Mouse (Mus musculus) cortical plate, adult 2 months (tissue): ENCODE data around the gene Smc3. TPM values are rescaled to one million over a fixed set of nuclear protein-coding genes. Genes with fewer than 3 reads are reported as not detected.

Experiments used
- H3K27ac ChIP-seq: fragments of 200-500 bp; 2 replicates; pipeline ENCODE4 v1.5.1; 2012; ENCODE audit warnings: low read length, control low read depth, inconsistent platforms; ENCODE audit not compliant: insufficient read depth
- H3K4me1 ChIP-seq: fragments of 200-500 bp; 2 replicates; pipeline ENCODE4 v1.6.1; 2011; ENCODE audit warnings: low read length; ENCODE audit not compliant: control insufficient read depth, insufficient read depth
- H3K4me3 ChIP-seq: fragments of 200-500 bp; 2 replicates; pipeline ENCODE4 v1.5.1; 2011; ENCODE audit warnings: mild to moderate bottlenecking, low read length, control low read depth; ENCODE audit not compliant: insufficient read depth
- CTCF ChIP-seq: fragments of 200-500 bp; IDR thresholded peaks from 2 replicates; pipeline ENCODE4 v1.5.1; 2011; ENCODE audit warnings: mild to moderate bottlenecking, control low read depth, low read length; ENCODE audit not compliant: insufficient read depth; ENCODE audit errors: extremely low read depth
- POLR2A ChIP-seq: fragments of 200-500 bp; IDR thresholded peaks from 2 replicates; pipeline ENCODE4 v1.6.1; 2011; ENCODE audit warnings: mild to moderate bottlenecking, low read length, control low read depth; ENCODE audit not compliant: insufficient read depth; ENCODE audit errors: extremely low read depth
- polyA plus RNA-seq: library from polyadenylated mRNA; depleted of rRNA; stranded (reverse); fragments of >200 nt; gene quantifications from 2 replicates; pipeline ENCODE4 v1.2.3, GENCODE M21; 2012

Gene Smc3
- polyA plus RNA-seq, 1 experiment = 21.6 TPM

DNA sequence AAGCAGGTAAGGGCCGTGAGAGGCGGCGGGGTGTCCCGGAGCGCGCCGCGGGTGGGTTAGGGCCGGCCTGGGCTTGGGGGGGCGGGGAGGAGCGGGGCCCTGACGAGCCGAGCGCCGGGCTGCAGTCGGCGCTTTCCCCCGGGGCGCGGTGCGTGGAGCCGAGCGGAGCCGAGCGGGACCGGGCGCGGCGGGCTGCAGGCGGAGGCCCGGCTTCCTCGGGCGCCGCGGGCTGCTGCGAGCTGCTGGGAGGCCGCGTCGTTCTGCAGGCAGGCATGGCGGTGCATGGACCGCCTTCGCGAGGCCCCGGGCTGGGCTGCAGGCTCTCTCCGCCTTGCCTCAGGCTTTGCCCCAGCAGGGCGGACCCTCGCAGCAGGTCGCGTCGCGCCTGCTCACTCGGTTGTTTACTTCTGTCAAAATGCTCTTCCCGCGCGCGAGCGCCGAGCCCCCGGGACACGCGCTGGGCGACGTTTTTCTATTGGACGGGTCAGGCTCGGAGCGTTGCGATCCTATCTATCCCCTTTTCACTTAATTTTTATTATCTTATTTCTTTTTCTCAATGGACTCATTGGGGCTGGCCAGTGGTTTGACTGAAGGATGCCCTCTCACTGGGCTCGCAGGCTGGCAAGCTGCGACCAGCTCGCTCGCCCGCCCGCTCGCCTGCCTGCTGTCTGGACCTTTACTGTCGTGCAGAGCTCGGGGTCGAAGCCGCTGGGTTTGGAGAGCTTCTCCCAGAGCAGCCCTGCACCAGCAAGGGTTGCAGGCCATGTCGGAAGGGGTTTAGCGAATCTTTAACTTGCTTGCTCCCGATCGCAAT, 558 bp downstream of the Smc3 start:
- TF ChIP-seq CTCF (no peak), POLR2A (no peak)

DNA sequence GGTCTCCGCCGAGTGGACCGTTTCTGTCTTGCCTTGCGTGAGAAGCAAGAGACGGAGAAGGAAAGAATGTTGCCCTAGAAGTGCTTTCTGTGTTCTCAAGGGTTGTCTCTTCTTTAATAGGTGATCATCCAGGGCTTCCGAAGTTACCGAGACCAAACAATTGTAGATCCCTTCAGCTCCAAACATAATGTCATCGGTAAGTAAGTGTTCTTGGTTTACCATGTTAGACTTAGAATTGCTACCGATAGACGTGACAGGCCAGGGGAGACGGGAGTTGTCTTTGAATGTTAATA, 1.1 kb downstream of the Smc3 start:
- peak overlapping the region; percentile 75 for H3K4me3 ChIP-seq
- H3K27ac ChIP-seq = no peak overlapping the region
- TF ChIP-seq POLR2A (no peak), CTCF (no peak)
- H3K4me1 ChIP-seq = peaks cover 3% of the 10 kb centered on the region; the same call in 1 of the 2 replicates

More for the DNA sequence above, 558 bp downstream of the Smc3 start:
- H3K4me1 ChIP-seq = peaks cover 3% of the 10 kb centered on the region; the same call in 1 of the 2 replicates
- H3K4me3 ChIP-seq = peak overlapping the region; percentile 75
- peak overlapping the region; percentile 87; the same call in 1 of the 2 replicates for H3K27ac ChIP-seq

DNA sequence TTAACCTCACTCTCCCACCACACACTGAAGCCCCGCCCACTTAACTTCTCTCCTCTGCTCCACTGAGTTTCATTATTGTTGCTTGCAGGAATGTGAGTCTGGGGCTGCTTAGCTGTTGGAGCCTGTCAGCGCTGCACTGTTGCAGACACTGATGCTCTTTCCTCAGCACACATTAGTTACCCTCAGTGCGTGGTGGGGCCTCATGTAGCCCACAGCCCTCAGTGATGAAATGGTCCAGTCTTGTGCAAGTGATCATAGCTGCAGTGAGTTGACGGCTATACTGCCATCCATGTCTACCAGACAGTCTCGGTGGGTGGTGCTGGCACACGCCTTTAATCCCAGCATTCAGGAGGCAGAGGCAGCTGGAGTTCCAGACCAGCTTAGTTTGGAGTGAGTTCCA, 8.7 kb downstream of the Smc3 start:
- no peak overlapping the region for H3K27ac ChIP-seq
- TF ChIP-seq CTCF (no peak), POLR2A (no peak)
- H3K4me1 ChIP-seq = peaks cover 3% of the 10 kb centered on the region
- no peak overlapping the region for H3K4me3 ChIP-seq

DNA sequence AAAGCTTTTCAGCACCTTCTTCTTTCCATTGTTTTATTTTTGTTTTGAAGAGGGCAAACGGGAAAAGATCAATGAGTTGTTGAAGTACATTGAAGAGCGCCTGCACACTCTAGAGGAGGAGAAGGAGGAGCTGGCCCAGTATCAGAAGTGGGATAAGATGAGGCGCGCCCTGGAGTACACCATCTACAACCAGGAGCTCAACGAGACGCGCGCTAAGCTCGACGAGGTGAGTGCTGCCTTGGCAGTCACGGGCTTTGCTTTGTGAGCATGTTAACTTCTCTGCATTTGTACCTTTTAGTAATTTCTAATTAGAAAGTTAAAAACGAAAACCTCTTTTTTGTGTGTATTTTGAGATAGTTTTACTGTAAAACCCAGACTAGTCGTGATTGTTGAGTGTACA, 21.5 kb downstream of the Smc3 start:
- Histone ChIP-seq H3K4me1 (no peaks in the 10 kb centered on the region), H3K27ac (no peak overlapping the region), H3K4me3 (no peak overlapping the region)
- TF ChIP-seq POLR2A = no peak
- no peak for TF ChIP-seq CTCF

DNA sequence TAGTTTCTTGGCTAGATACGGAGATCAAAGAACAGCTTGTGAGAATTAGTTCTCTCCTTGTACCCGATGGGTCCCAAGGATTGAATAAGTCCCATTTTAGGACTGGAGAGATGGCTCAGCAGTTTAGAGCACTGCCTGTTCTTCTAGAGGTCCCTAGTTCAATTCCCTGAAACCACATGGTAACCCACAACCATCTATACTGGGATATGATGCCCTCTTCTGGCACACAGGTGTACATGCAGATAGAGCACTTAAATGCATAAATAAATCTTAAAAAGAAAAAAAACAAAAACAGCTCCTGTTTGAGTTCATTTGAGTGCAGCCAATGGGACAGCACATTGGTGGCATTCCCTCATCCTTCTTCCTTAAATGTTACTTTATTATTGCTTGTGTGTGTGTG, 37.8 kb downstream of the Smc3 start:
- Histone ChIP-seq H3K4me3 (no peak overlapping the region), H3K4me1 (no peaks in the 10 kb centered on the region)
- TF ChIP-seq CTCF (no peak), POLR2A (no peak)

GRCm38 (mm10) chr19:53638727-53639126, 38.5 kb downstream of the Smc3 start:
- Histone ChIP-seq H3K27ac (no peak overlapping the region), H3K4me3 (no peak overlapping the region), H3K4me1 (no peaks in the 10 kb centered on the region)
- TF ChIP-seq CTCF (no peak), POLR2A (no peak)

More for the DNA sequence above, 37.8 kb downstream of the Smc3 start:
- H3K27ac ChIP-seq = no peak overlapping the region

- no peak overlapping the region for H3K27ac ChIP-seq
- no peak overlapping the region for H3K4me3 ChIP-seq
- no peaks in the 10 kb centered on the region for H3K4me1 ChIP-seq
- TF ChIP-seq POLR2A (no peak), CTCF (no peak)
These were observed 43.9 kb downstream of the Smc3 start for GRCm38 (mm10) chr19:53644020-53644595.

- H3K27ac ChIP-seq = no peak overlapping the region
These were observed 47.1 kb downstream of the Smc3 start for GRCm38 (mm10) chr19:53647301-53647700.

DNA sequence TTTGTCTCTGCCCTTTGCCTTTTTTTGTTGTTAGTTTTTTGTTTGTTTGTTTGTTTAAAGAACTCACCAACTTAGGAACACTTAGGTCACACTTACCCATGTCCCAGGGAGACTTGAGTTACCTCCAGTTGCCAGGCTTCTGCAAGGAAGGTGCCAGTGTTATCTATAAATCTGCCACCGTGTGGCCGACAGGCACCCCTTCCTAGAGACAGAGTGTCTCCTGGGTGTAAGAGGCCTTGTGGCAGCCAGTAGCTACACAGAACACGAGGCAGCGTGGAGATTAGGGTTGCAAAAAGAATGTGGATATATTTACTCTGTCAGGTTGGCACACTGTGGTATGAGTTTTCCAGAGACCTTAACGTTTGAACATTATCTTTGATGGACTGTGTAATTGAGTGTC, 47.9 kb downstream of the Smc3 start:
- Histone ChIP-seq H3K27ac (no peak overlapping the region), H3K4me3 (no peak overlapping the region), H3K4me1 (no peaks in the 10 kb centered on the region)
- no peak for TF ChIP-seq POLR2A
- no peak for TF ChIP-seq CTCF

More at GRCm38 (mm10) chr19:53647301-53647700, 47.1 kb downstream of the Smc3 start:
- no peaks in the 10 kb centered on the region for H3K4me1 ChIP-seq
- TF ChIP-seq POLR2A (no peak), CTCF (no peak)
- no peak overlapping the region for H3K4me3 ChIP-seq

DNA sequence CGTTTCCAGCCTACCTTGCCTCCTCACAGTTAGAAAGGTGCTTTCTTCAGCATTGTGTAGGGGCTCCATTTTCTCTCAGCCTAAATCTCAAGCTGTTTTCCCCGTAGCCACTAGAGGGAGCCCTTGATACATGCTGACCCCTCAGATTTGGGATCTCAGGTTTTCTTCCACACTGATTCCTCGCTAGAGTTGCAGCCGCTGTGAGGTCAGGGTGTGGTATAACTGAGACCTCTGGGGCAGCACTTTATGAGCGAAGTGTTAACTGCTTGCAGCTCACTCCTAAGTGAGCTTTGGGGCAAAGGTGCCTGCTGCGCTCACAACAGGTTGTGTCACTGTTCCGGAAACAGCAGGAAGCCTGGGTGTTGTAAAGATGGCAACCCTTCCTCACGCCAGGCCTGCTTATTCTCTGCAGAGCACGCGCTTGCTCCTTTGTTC, 48.6 kb downstream of the Smc3 start:
- TF ChIP-seq CTCF (peak; percentile 92), POLR2A (no peak)
- H3K27ac ChIP-seq = no peak overlapping the region
- H3K4me3 ChIP-seq = no peak overlapping the region
- no peaks in the 10 kb centered on the region for H3K4me1 ChIP-seq
